Mouse (Mus musculus) thymus, postnatal 14 days (tissue): ENCODE results near the gene Suds3.
A peak's percentile ranks its signal among the peaks of the same experiment; 100 is the strongest.

ENCODE experiments used
- DNase-seq: peaks from one replicate; pipeline ENCODE4 v3.0.0; 2021

Gene Suds3

GRCm38 (mm10) chr5:117111774-117112112 is 4.2 kb downstream of the Suds3 start:
- peak; percentile 45 for DNase-seq

- no peak for DNase-seq
Measured at GRCm38 (mm10) chr5:117111064-117111773, 4.7 kb downstream of the Suds3 start.

- DNase-seq = peak; percentile 62
Measured at GRCm38 (mm10) chr5:117109522-117109921, 6.4 kb downstream of the Suds3 start.

GRCm38 (mm10) chr5:117108731-117109130 is 7.2 kb downstream of the Suds3 start:
- DNase-seq = no peak

GRCm38 (mm10) chr5:117108292-117108691 is 7.6 kb downstream of the Suds3 start:
- no peak for DNase-seq

GRCm38 (mm10) chr5:117105761-117106160 is 10.2 kb downstream of the Suds3 start:
- no peak for DNase-seq

GRCm38 (mm10) chr5:117104329-117104728 is 11.6 kb downstream of the Suds3 start:
- DNase-seq = no peak

- no peak for DNase-seq
Measured at GRCm38 (mm10) chr5:117103194-117103929, 12.6 kb downstream of the Suds3 start.

- no peak for DNase-seq
Measured at GRCm38 (mm10) chr5:117099742-117100141, 16.2 kb downstream of the Suds3 start.

- DNase-seq = no peak
Measured at GRCm38 (mm10) chr5:117099008-117099407, 16.9 kb downstream of the Suds3 start.

GRCm38 (mm10) chr5:117096716-117097115 is 19.2 kb downstream of the Suds3 start:
- peak; percentile 44 for DNase-seq

GRCm38 (mm10) chr5:117094431-117094830 is 21.5 kb downstream of the Suds3 start:
- no peak for DNase-seq

GRCm38 (mm10) chr5:117089786-117090185 is 26.1 kb downstream of the Suds3 start:
- no peak for DNase-seq

- no peak for DNase-seq
Measured at GRCm38 (mm10) chr5:117089147-117089546, 26.8 kb downstream of the Suds3 start.

GRCm38 (mm10) chr5:117087718-117088117 is 28.2 kb downstream of the Suds3 start:
- DNase-seq = no peak

GRCm38 (mm10) chr5:117069498-117069894 is 46.4 kb downstream of the Suds3 start:
- DNase-seq = peak; percentile 59

GRCm38 (mm10) chr5:117068808-117069497 is 47.0 kb downstream of the Suds3 start:
- DNase-seq = peak; percentile 10

GRCm38 (mm10) chr5:117068181-117068580 is 47.7 kb downstream of the Suds3 start:
- peak; percentile 37 for DNase-seq

GRCm38 (mm10) chr5:117061251-117061650 is 54.7 kb downstream of the Suds3 start:
- DNase-seq = no peak

- no peak for DNase-seq
Measured at GRCm38 (mm10) chr5:117060484-117061130, 55.3 kb downstream of the Suds3 start.

GRCm38 (mm10) chr5:117049940-117050339 is 66.0 kb downstream of the Suds3 start:
- DNase-seq = no peak

- no peak for DNase-seq
Measured at GRCm38 (mm10) chr5:117045101-117045500, 70.8 kb downstream of the Suds3 start.

- DNase-seq = no peak
Measured at GRCm38 (mm10) chr5:117042661-117043060, 73.3 kb downstream of the Suds3 start.
